Mouse (Mus musculus) brain, embryonic 14.5 days (tissue): ENCODE results near the gene Ppp1r10.

Experiments
- CTCF ChIP-seq: fragments of 200-500 bp; IDR thresholded peaks from 2 replicates; pipeline ENCODE4 v1.5.1; 2012; ENCODE audit warnings: inconsistent platforms, mild to moderate bottlenecking, moderate library complexity, borderline replicate concordance; ENCODE audit not compliant: insufficient read depth, insufficient read length; ENCODE audit errors: extremely low read depth
- POLR2A ChIP-seq: fragments of 200-500 bp; IDR thresholded peaks from 2 replicates; pipeline ENCODE4 v1.6.1; 2012; ENCODE audit warnings: mild to moderate bottlenecking, inconsistent platforms, borderline replicate concordance; ENCODE audit not compliant: poor library complexity, insufficient read depth, insufficient read length, severe bottlenecking; ENCODE audit errors: extremely low read depth

DNA sequence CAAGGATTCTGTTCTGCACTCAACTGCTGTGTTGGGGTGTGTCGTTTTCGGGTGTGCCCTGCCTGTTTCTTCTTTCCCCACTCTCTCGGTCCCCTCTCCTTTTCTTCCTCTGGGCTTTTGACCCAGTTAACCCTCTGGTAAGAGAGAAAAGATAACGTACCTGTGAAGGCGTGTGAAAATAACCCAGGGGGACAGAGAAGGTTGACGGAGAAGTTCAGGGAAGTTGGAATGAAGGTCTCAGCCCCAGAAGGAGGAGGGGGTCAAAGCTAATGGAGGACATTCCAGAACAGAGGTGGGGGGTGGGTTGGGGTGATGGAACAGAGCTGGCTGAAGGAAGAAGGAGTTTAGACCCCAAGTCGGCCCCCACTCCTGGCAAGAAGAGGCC, 47.3 kb upstream of the Ppp1r10 start:
- TF ChIP-seq POLR2A (no peak), CTCF (no peak)
